Mouse (Mus musculus): Measurements from ENCODE around the gene Hoga1.

DNA sequence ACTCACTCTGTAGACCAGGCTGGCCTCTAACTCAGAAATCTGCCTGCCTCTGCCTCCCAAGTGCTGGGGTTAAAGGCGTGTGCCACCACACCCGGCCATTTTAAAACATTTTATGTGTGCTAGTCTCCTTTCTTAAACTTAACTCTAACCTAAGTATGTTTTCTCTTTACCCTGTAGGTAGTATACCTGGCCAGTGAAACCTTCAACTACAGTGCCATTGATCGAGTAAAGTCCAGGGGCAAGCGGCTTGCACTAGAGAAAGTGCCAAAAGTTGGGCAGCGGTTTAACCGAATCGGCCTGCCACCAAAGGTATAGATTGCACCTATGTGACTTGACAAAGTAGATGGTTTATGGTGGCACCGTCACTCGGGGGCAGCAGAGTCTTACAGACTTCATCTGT, 59.3 kb downstream of the Hoga1 start:
- TF ChIP-seq ZC3H11A (IDR thresholded peaks at IDR 0.05; ENCODE audit: borderline replicate concordance, low read depth, low read length) (no peak), ZNF384 (IDR thresholded peaks at IDR 0.05; ENCODE audit: low read depth, low read length) (no peak), HCFC1 (IDR thresholded peaks at IDR 0.05; ENCODE audit: borderline replicate concordance, insufficient read depth, low read length) (no peak), MAFK (IDR thresholded peaks at IDR 0.05; ENCODE audit: insufficient read depth, low read depth, low read length) (no peak)
